ENCODE assay signal across 8 mouse cellular contexts in the genomic region with DNA sequence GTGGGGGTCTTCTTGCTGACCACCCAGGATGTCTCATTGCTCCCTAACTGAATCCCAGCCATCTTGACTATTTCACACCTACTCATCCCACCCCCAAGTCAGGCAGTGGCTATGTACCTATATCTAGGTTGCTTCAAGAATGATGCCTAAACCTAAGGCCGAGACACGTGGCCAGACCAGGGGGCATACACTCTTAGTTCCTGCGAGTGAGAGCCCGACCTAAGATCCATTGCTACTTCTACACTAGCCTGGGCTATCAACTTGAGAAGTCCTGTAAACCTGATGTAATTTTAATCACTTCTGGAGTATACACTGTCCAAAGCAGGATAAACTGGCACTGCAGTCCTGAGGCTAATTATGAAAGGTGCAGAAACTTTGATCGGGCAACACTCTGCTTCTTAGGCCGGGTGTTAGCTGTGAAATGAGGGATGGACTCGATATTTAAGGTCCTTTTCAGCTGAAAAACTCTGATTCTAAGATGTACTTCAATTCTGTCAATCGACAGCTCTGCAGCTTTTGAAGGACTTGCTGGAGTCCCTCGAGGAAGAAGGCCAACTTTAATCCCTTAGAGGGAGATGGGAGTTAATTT. TPM values are rescaled to one million over a fixed set of nuclear protein-coding genes. Genes with fewer than 3 reads are reported as not detected.
DNase-seq lines count a peak whose midpoint lies in the region; ATAC-seq and TF ChIP-seq lines count a peak whose summit lies in the region.

No protein-coding gene starts in this region.

- in situ Hi-C loops in ES-E14 (cut with MboI; ENCODE audit: low sequenced_read_pairs in 2 of 2, unreplicated experiment in 2 of 2): no loop called here

- H3K27me3 ChIP-seq in forebrain, embryonic 11.5 days (ENCODE audit: control insufficient read depth, insufficient read depth, low read length): no peaks in the 10 kb centered on the region
- no peaks in the 10 kb centered on the region for H3K27me3 ChIP-seq in liver, embryonic 13.5 days

- peaks cover 0 to 12% of the 10 kb centered on the region in 2 experiments; a peak in 2 of 4 replicates for H3K4me1 ChIP-seq in ES-E14 (ENCODE audit: control insufficient read depth in 2 of 2, insufficient read depth in 2 of 2, low read length in 2 of 2, poor library complexity in 1 of 2)
- peaks cover 12% of the 10 kb centered on the region; the same call in 1 of the 2 replicates for H3K4me1 ChIP-seq in forebrain, embryonic 11.5 days (replicated peaks; ENCODE audit: control insufficient read depth, insufficient read depth, low read length)
- peaks cover 71% of the 10 kb centered on the region for H3K4me1 ChIP-seq in liver, embryonic 13.5 days (replicated peaks)

- no peak for ATAC-seq in forebrain, embryonic 11.5 days (replicated peaks; ENCODE audit: low FRiP score)
- no peak for ATAC-seq in liver, embryonic 13.5 days (ENCODE audit: low read depth)
- no peak for ATAC-seq in activated CD4-positive, CD25-positive, alpha-beta regulatory T cell, adult 4 months

- peak overlapping the region; percentile 96 to 97 for H3K4me3 ChIP-seq in ES-E14 (ENCODE audit: insufficient read depth in 1 of 2, low read depth in 1 of 2, low read length in 2 of 2, poor library complexity in 1 of 2, severe bottlenecking in 1 of 2)
- H3K4me3 ChIP-seq in forebrain, embryonic 11.5 days (ENCODE audit: low read depth, low read length): peak overlapping the region; percentile 91
- H3K4me3 ChIP-seq in liver, embryonic 13.5 days (replicated peaks): peak overlapping the region; percentile 91

- H3K9me3 ChIP-seq in ES-E14 (ENCODE audit: control insufficient read depth, insufficient read depth, low read depth, low read length): no peaks in the 10 kb centered on the region
- no peaks in the 10 kb centered on the region for H3K9me3 ChIP-seq in forebrain, embryonic 11.5 days (ENCODE audit: control insufficient read depth, low read length)
- H3K9me3 ChIP-seq in liver, embryonic 13.5 days (replicated peaks): no peaks in the 10 kb centered on the region

- H3K36me3 ChIP-seq in ES-E14 (ENCODE audit: control insufficient read depth, insufficient read depth, low read length, poor library complexity, severe bottlenecking): no peaks in the 10 kb centered on the region
- H3K36me3 ChIP-seq in forebrain, embryonic 11.5 days (ENCODE audit: control insufficient read depth, insufficient read depth, low read length): no peaks in the 10 kb centered on the region
- peaks cover 2% of the 10 kb centered on the region; the same call in 1 of the 2 replicates for H3K36me3 ChIP-seq in liver, embryonic 13.5 days

- WGBS in forebrain, embryonic 11.5 days: 11% methylated on average over 9 of the region's 9 CpGs
- WGBS in liver, embryonic 13.5 days (ENCODE audit: insufficient replicate concordance): 8% methylated on average over 9 of the region's 9 CpGs

- H3K27ac ChIP-seq in ES-E14 (ENCODE audit: insufficient read depth, low read depth, low read length, poor library complexity, severe bottlenecking): no peak overlapping the region
- H3K27ac ChIP-seq in forebrain, embryonic 11.5 days (ENCODE audit: low read depth, low read length): peak overlapping the region; percentile 98; the same call in 1 of the 2 replicates
- peak overlapping the region; percentile 97 for H3K27ac ChIP-seq in liver, embryonic 13.5 days

- peak; percentile 22 for DNase-seq in kidney, adult 9 months
- no peak for DNase-seq in kidney, postnatal 4 days
- no peak for DNase-seq in ES-E14 (ENCODE audit: low read depth, low spot score)
- no peak for DNase-seq in forebrain, embryonic 11.5 days (ENCODE audit: low spot score)
- no peak for DNase-seq in liver, embryonic 13.5 days
- no peak for DNase-seq in right cerebral cortex, postnatal 10 days (ENCODE audit: low spot score in 2 of 2)
- no peak for DNase-seq in frontal cortex, postnatal 10 days (ENCODE audit: low spot score in 2 of 2)

- H3K9ac ChIP-seq in ES-E14 (ENCODE audit: insufficient read depth, low read depth, low read length, poor library complexity, severe bottlenecking): peak overlapping the region; percentile 94; the same call in 1 of the 2 replicates
- H3K9ac ChIP-seq in forebrain, embryonic 11.5 days (ENCODE audit: low read length): peak overlapping the region; percentile 99
- peak overlapping the region; percentile 98 for H3K9ac ChIP-seq in liver, embryonic 13.5 days

- H3K4me2 ChIP-seq in forebrain, embryonic 11.5 days (ENCODE audit: low read depth, low read length, severe bottlenecking): peak overlapping the region; percentile 85
- H3K4me2 ChIP-seq in liver, embryonic 13.5 days: peak overlapping the region; percentile 89

TF ChIP-seq in ES-E14, 5 proteins besides CTCF, POLR2A, EP300 and RAD21:
- no peak for TF ChIP-seq HCFC1 (IDR thresholded peaks at IDR 0.05; ENCODE audit: borderline replicate concordance, insufficient read depth, low read length)
- no peak for TF ChIP-seq ZNF384 (IDR thresholded peaks at IDR 0.05; ENCODE audit: low read depth, low read length)

RNA-seq across cellular contexts. Expression of gene Zbtb25, which starts 1.1 kb away (rescaled TPM):
- total RNA-seq in ES-E14 (2012; rRNA removed): 5.5 and 5.7 TPM in 2 replicates
- polyA plus RNA-seq in forebrain, embryonic 11.5 days (2014; fragmentation: Nextera tagmentation; extraction: Ambion mirVana): 19.8 and 23.0 TPM in 2 replicates
- 8.3 and 9.2 TPM in 2 replicates for polyA plus RNA-seq in liver, embryonic 13.5 days (2015; fragmentation: Nextera tagmentation; extraction: Ambion mirVana)
- polyA plus RNA-seq in activated CD4-positive, CD25-positive, alpha-beta regulatory T cell, adult 4 months (2017; shearing (Covaris generic)): 10 to 100 TPM; 12.1 to 15.0 TPM

RNA-seq across cellular contexts. Expression of gene Zbtb1, which starts 1.8 kb away (rescaled TPM):
- 3.4 and 4.5 TPM in 2 replicates for total RNA-seq in ES-E14 (2012; rRNA removed)
- 8.2 and 8.8 TPM in 2 replicates for polyA plus RNA-seq in forebrain, embryonic 11.5 days (2014; fragmentation: Nextera tagmentation; extraction: Ambion mirVana)
- 4.3 and 5.9 TPM in 2 replicates for polyA plus RNA-seq in liver, embryonic 13.5 days (2015; fragmentation: Nextera tagmentation; extraction: Ambion mirVana)
- polyA plus RNA-seq in activated CD4-positive, CD25-positive, alpha-beta regulatory T cell, adult 4 months (2017; shearing (Covaris generic)): 10 to 100 TPM; 25.6 to 26.1 TPM

RNA-seq across cellular contexts. Expression of gene Hspa2, which starts 35.7 kb away (rescaled TPM):
- total RNA-seq in ES-E14 (2012; rRNA removed): 8.1 and 9.2 TPM in 2 replicates
- 4.4 and 4.5 TPM in 2 replicates for polyA plus RNA-seq in forebrain, embryonic 11.5 days (2014; fragmentation: Nextera tagmentation; extraction: Ambion mirVana)
- 1.7 and 2.4 TPM in 2 replicates for polyA plus RNA-seq in liver, embryonic 13.5 days (2015; fragmentation: Nextera tagmentation; extraction: Ambion mirVana)
- 1 to 10 TPM; 3.8 to 4.8 TPM for polyA plus RNA-seq in activated CD4-positive, CD25-positive, alpha-beta regulatory T cell, adult 4 months (2017; shearing (Covaris generic))

RNA-seq across cellular contexts. Expression of gene Akap5, which starts 43.6 kb away (rescaled TPM):
- 5.2 and 7.2 TPM in 2 replicates for total RNA-seq in ES-E14 (2012; rRNA removed)
- 3.6 and 5.2 TPM in 2 replicates for polyA plus RNA-seq in forebrain, embryonic 11.5 days (2014; fragmentation: Nextera tagmentation; extraction: Ambion mirVana)
- 0.43 and 0.51 TPM in 2 replicates for polyA plus RNA-seq in liver, embryonic 13.5 days (2015; fragmentation: Nextera tagmentation; extraction: Ambion mirVana)
- 1 to 10 TPM; 1.3 to 2.2 TPM for polyA plus RNA-seq in activated CD4-positive, CD25-positive, alpha-beta regulatory T cell, adult 4 months (2017; shearing (Covaris generic))

RNA-seq across cellular contexts. Expression of gene Ppp1r36, which starts 49.0 kb away (rescaled TPM):
- 0.54 and 0.69 TPM in 2 replicates for total RNA-seq in ES-E14 (2012; rRNA removed)
- polyA plus RNA-seq in forebrain, embryonic 11.5 days (2014; fragmentation: Nextera tagmentation; extraction: Ambion mirVana): 0.35 and 0.56 TPM in 2 replicates
- 0.16 TPM in 1 of 2 replicates, not detected in the other for polyA plus RNA-seq in liver, embryonic 13.5 days (2015; fragmentation: Nextera tagmentation; extraction: Ambion mirVana)
- not detected for polyA plus RNA-seq in activated CD4-positive, CD25-positive, alpha-beta regulatory T cell, adult 4 months (2017; shearing (Covaris generic))
